Mouse (Mus musculus): Measurements from ENCODE around the gene Nefh. TPM values are rescaled to one million over a fixed set of nuclear protein-coding genes. Genes with fewer than 3 reads are reported as not detected.

Nefh gene
- polyA plus RNA-seq (2014; fragmentation: Nextera tagmentation; extraction: Ambion mirVana), result 0.82 and 1.2 TPM in 2 replicates

GRCm38 (mm10) chr11:4947813-4948174, at the start of gene Nefh:
Gene Nefh (minus strand): TSS chr11:4948064.
- WGBS, result under 1% methylated on average over 40 of the region's 41 CpGs
- Histone ChIP-seq H3K36me3 (ENCODE audit: control insufficient read depth, insufficient read depth, low read length) (no peaks in the 10 kb centered on the region), H3K4me1 (replicated peaks; ENCODE audit: control insufficient read depth, insufficient read depth, low read length) (peaks cover 10% of the 10 kb centered on the region), H3K9me3 (ENCODE audit: control insufficient read depth, low read length) (no peaks in the 10 kb centered on the region), H3K27ac (ENCODE audit: low read depth, low read length) (peak within 1 kb of the TSS; percentile 51), H3K4me2 (replicated peaks; ENCODE audit: low read depth, low read length) (peak within 1 kb of the TSS; percentile 93), H3K27me3 (ENCODE audit: control insufficient read depth, insufficient read depth, low read length) (peaks cover 65% of the 10 kb centered on the region), H3K9ac (ENCODE audit: low read depth, low read length) (peak within 1 kb of the TSS; percentile 57), H3K4me3 (ENCODE audit: low read depth, low read length) (peak within 1 kb of the TSS; percentile 49)
- peak; percentile 64; the same call in 1 of the 2 replicates for ATAC-seq (ENCODE audit: low FRiP score)
- peak; percentile 59 for DNase-seq (ENCODE audit: low spot score)

GRCm38 (mm10) chr11:4996621-4997199, 48.8 kb upstream of the Nefh start:
- 89% methylated on average over 5 of the region's 5 CpGs for WGBS
- Histone ChIP-seq H3K36me3 (ENCODE audit: control insufficient read depth, insufficient read depth, low read length) (no peaks in the 10 kb centered on the region), H3K4me1 (replicated peaks; ENCODE audit: control insufficient read depth, insufficient read depth, low read length) (no peaks in the 10 kb centered on the region; the same call in 1 of the 2 replicates), H3K4me2 (replicated peaks; ENCODE audit: low read depth, low read length) (no peak overlapping the region), H3K9ac (ENCODE audit: low read depth, low read length) (no peak overlapping the region), H3K9me3 (ENCODE audit: control insufficient read depth, low read length) (no peaks in the 10 kb centered on the region), H3K27ac (ENCODE audit: low read depth, low read length) (no peak overlapping the region), H3K4me3 (ENCODE audit: low read depth, low read length) (no peak overlapping the region), H3K27me3 (ENCODE audit: control insufficient read depth, insufficient read depth, low read length) (no peaks in the 10 kb centered on the region)
- ATAC-seq (ENCODE audit: low FRiP score), result no peak
- no peak for DNase-seq (ENCODE audit: low spot score)

DNA sequence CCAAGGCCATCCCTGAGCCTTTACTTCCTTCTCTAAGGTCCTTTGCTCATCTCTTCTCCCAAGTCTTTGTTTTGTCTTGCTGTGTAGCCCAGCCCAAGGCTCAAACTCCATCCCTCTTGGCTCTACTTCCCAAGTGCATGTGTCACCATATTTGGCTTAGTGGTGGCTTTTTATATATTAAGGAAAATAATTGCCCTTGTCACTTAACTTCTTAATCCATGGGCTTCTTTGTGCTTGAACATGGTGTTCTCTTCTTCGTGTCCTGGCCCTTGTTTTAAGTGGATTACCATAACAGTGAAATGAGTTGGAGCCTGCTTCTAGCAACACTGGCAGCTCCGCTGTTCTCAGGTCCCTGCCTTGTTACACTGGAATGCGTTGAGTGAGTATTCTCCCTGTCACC, 47.8 kb upstream of the Nefh start:
- no peak overlapping the region for H3K4me3 ChIP-seq (ENCODE audit: low read depth, low read length)
- DNase-seq (ENCODE audit: low spot score) (no peak), ATAC-seq (ENCODE audit: low FRiP score) (no peak)
- WGBS, result 91% methylated on average over 3 of the region's 3 CpGs
- no peaks in the 10 kb centered on the region for H3K9me3 ChIP-seq (ENCODE audit: control insufficient read depth, low read length)
- no peaks in the 10 kb centered on the region for H3K27me3 ChIP-seq (ENCODE audit: control insufficient read depth, insufficient read depth, low read length)
- H3K36me3 ChIP-seq (ENCODE audit: control insufficient read depth, insufficient read depth, low read length), result no peaks in the 10 kb centered on the region
- no peaks in the 10 kb centered on the region; the same call in 1 of the 2 replicates for H3K4me1 ChIP-seq (replicated peaks; ENCODE audit: control insufficient read depth, insufficient read depth, low read length)
- no peak overlapping the region for H3K27ac ChIP-seq (ENCODE audit: low read depth, low read length)
- H3K4me2 ChIP-seq (replicated peaks; ENCODE audit: low read depth, low read length), result no peak overlapping the region
- H3K9ac ChIP-seq (ENCODE audit: low read depth, low read length), result no peak overlapping the region

- WGBS, result 95% methylated on average over 2 of the region's 2 CpGs
- H3K4me3 ChIP-seq (ENCODE audit: low read depth, low read length), result no peak overlapping the region
- no peak overlapping the region for H3K4me2 ChIP-seq (replicated peaks; ENCODE audit: low read depth, low read length)
- H3K9ac ChIP-seq (ENCODE audit: low read depth, low read length), result no peak overlapping the region
- H3K27ac ChIP-seq (ENCODE audit: low read depth, low read length), result no peak overlapping the region
- no peaks in the 10 kb centered on the region for H3K4me1 ChIP-seq (replicated peaks; ENCODE audit: control insufficient read depth, insufficient read depth, low read length)
- H3K36me3 ChIP-seq (ENCODE audit: control insufficient read depth, insufficient read depth, low read length), result no peaks in the 10 kb centered on the region; the same call in 1 of the 2 replicates
- no peaks in the 10 kb centered on the region for H3K27me3 ChIP-seq (ENCODE audit: control insufficient read depth, insufficient read depth, low read length)
- H3K9me3 ChIP-seq (ENCODE audit: control insufficient read depth, low read length), result no peaks in the 10 kb centered on the region
- no peak for ATAC-seq (ENCODE audit: low FRiP score)
- no peak for DNase-seq (ENCODE audit: low spot score)
Observed at GRCm38 (mm10) chr11:4992471-4992870, 44.6 kb upstream of the Nefh start.

DNA sequence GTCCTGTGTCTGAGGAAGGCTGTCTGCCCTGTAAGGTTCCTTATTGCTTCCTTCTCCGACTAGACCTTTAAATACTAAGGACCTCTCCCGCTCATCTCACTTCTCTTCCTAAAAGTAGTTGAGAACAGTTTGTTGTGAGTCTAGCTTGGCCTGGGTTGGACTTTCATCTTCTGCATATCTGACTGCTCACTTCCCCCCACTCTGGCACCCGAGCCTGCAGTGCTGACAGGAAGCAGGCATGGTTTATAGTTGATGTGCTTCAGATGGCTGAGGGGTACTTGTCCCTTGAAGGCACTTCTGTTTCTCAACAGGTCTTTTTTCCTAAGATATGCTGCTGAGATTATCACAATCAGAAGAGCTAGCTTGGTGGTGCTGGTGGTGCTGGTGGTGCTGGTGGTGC, 41.3 kb upstream of the Nefh start:
- H3K9me3 ChIP-seq (ENCODE audit: control insufficient read depth, low read length), result no peaks in the 10 kb centered on the region

DNA sequence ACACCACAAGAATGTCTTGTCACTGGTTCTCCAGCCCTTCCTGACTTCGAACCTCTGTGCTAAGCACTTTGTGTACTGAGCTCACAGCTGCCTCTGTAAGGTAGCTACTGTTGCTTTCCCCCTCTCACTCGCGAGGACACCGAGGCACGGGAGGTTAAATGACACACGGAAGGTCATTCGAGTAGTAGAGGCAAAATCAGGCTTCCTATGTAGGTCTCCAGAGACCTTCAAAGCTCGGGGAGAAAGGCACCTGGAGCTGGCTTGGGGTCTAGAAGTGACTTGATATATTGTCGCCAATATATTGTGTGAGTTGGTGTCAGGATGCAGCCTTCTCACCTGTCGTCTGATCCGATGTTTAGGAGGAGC, 39.6 kb upstream of the Nefh start:
- peak overlapping the region; percentile 79 for H3K9ac ChIP-seq (ENCODE audit: low read depth, low read length)
- H3K27ac ChIP-seq (ENCODE audit: low read depth, low read length), result no peak overlapping the region
- no peaks in the 10 kb centered on the region for H3K9me3 ChIP-seq (ENCODE audit: control insufficient read depth, low read length)
- H3K27me3 ChIP-seq (ENCODE audit: control insufficient read depth, insufficient read depth, low read length), result no peaks in the 10 kb centered on the region
- 56% methylated on average over 11 of the region's 11 CpGs for WGBS
- ATAC-seq (ENCODE audit: low FRiP score), result no peak
- DNase-seq (ENCODE audit: low spot score), result no peak
- H3K36me3 ChIP-seq (ENCODE audit: control insufficient read depth, insufficient read depth, low read length), result no peaks in the 10 kb centered on the region; the same call in 1 of the 2 replicates
- peak overlapping the region; percentile 91 for H3K4me2 ChIP-seq (replicated peaks; ENCODE audit: low read depth, low read length)
- peak overlapping the region; percentile 81 for H3K4me3 ChIP-seq (ENCODE audit: low read depth, low read length)
- H3K4me1 ChIP-seq (replicated peaks; ENCODE audit: control insufficient read depth, insufficient read depth, low read length), result no peaks in the 10 kb centered on the region

More for the DNA sequence above, 41.3 kb upstream of the Nefh start:
- 91% methylated on average over 3 of the region's 3 CpGs for WGBS
- H3K27ac ChIP-seq (ENCODE audit: low read depth, low read length), result no peak overlapping the region
- no peak overlapping the region for H3K9ac ChIP-seq (ENCODE audit: low read depth, low read length)
- H3K4me1 ChIP-seq (replicated peaks; ENCODE audit: control insufficient read depth, insufficient read depth, low read length), result no peaks in the 10 kb centered on the region
- no peak overlapping the region for H3K4me3 ChIP-seq (ENCODE audit: low read depth, low read length)
- H3K4me2 ChIP-seq (replicated peaks; ENCODE audit: low read depth, low read length), result no peak overlapping the region
- no peak for ATAC-seq (ENCODE audit: low FRiP score)
- no peaks in the 10 kb centered on the region for H3K27me3 ChIP-seq (ENCODE audit: control insufficient read depth, insufficient read depth, low read length)
- H3K36me3 ChIP-seq (ENCODE audit: control insufficient read depth, insufficient read depth, low read length), result no peaks in the 10 kb centered on the region; the same call in 1 of the 2 replicates
- no peak for DNase-seq (ENCODE audit: low spot score)

GRCm38 (mm10) chr11:4986695-4987486, 39.0 kb upstream of the Nefh start, which contains the start of gene Ap1b1:
Gene Ap1b1 (plus strand): TSS chr11:4986824.
- Histone ChIP-seq H3K27me3 (ENCODE audit: control insufficient read depth, insufficient read depth, low read length) (no peaks in the 10 kb centered on the region), H3K36me3 (ENCODE audit: control insufficient read depth, insufficient read depth, low read length) (no peaks in the 10 kb centered on the region; the same call in 1 of the 2 replicates), H3K9ac (ENCODE audit: low read depth, low read length) (peak within 1 kb of the TSS; percentile 79), H3K4me1 (replicated peaks; ENCODE audit: control insufficient read depth, insufficient read depth, low read length) (no peaks in the 10 kb centered on the region), H3K4me3 (ENCODE audit: low read depth, low read length) (peak within 1 kb of the TSS; percentile 81), H3K4me2 (replicated peaks; ENCODE audit: low read depth, low read length) (peak within 1 kb of the TSS; percentile 91), H3K9me3 (ENCODE audit: control insufficient read depth, low read length) (no peaks in the 10 kb centered on the region), H3K27ac (ENCODE audit: low read depth, low read length) (peak within 1 kb of the TSS; percentile 58)
- peak; percentile 91 for ATAC-seq (ENCODE audit: low FRiP score)
- WGBS, result under 1% methylated on average over 61 of the region's 62 CpGs
- DNase-seq (ENCODE audit: low spot score), result peak; percentile 94

DNA sequence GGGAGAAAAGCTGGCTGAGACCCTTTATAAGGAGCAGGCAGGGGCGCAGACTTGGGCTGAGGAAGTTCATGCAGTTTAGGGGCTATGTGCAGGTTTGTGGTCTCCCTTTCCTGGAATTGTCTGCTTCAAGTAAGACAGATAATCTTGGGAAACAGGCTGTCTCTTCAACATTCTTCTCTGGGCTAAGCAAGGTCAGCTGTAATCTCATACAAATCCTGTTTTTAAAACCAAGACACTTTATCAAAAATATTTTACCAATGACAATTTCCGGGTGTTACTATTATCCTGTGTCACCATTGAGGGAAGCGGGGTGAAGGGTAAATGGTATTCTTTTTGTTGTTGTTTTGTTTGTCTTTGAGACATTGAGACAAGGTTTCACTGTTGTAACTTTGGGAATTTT, 36.9 kb upstream of the Nefh start:
- Histone ChIP-seq H3K27ac (ENCODE audit: low read depth, low read length) (no peak overlapping the region), H3K9ac (ENCODE audit: low read depth, low read length) (no peak overlapping the region), H3K27me3 (ENCODE audit: control insufficient read depth, insufficient read depth, low read length) (no peaks in the 10 kb centered on the region), H3K9me3 (ENCODE audit: control insufficient read depth, low read length) (no peaks in the 10 kb centered on the region), H3K4me1 (replicated peaks; ENCODE audit: control insufficient read depth, insufficient read depth, low read length) (no peaks in the 10 kb centered on the region), H3K4me2 (replicated peaks; ENCODE audit: low read depth, low read length) (no peak overlapping the region), H3K36me3 (ENCODE audit: control insufficient read depth, insufficient read depth, low read length) (no peaks in the 10 kb centered on the region; the same call in 1 of the 2 replicates), H3K4me3 (ENCODE audit: low read depth, low read length) (no peak overlapping the region)
- 86% methylated on average over 3 of the region's 3 CpGs for WGBS
- ATAC-seq (ENCODE audit: low FRiP score) (no peak), DNase-seq (ENCODE audit: low spot score) (no peak)
